Mouse (Mus musculus): ENCODE measurements at regions not wholly inside any gene's neighbourhood (a gene's known extent, or its start where the extent isn't known, plus 50 kb on each side); places are given as distances from the start of the nearest gene placed in this dataset.

GRCm38 (mm10) chr14:104002421-104002820, 158.2 kb upstream of the Ednrb start:
- Histone ChIP-seq H3K4me2 (ENCODE audit: low read depth, low read length) (no peak overlapping the region), H3K27ac (ENCODE audit: low read length) (no peak overlapping the region), H3K27me3 (ENCODE audit: control insufficient read depth, insufficient read depth, low read length) (no peaks in the 10 kb centered on the region), H3K4me1 (ENCODE audit: control insufficient read depth, insufficient read depth, low read length) (no peaks in the 10 kb centered on the region; the same call in 1 of the 2 replicates), H3K36me3 (ENCODE audit: control insufficient read depth, insufficient read depth) (no peaks in the 10 kb centered on the region), H3K9me3 (replicated peaks; ENCODE audit: control insufficient read depth, low read length) (no peaks in the 10 kb centered on the region), H3K4me3 (ENCODE audit: low read length) (no peak overlapping the region), H3K9ac (ENCODE audit: low read length) (no peak overlapping the region)
- WGBS = 51% methylated on average over 1 of the region's 1 CpGs
- ATAC-seq (replicated peaks; ENCODE audit: extremely low read depth, insufficient read depth, low FRiP score) = no peak

DNA sequence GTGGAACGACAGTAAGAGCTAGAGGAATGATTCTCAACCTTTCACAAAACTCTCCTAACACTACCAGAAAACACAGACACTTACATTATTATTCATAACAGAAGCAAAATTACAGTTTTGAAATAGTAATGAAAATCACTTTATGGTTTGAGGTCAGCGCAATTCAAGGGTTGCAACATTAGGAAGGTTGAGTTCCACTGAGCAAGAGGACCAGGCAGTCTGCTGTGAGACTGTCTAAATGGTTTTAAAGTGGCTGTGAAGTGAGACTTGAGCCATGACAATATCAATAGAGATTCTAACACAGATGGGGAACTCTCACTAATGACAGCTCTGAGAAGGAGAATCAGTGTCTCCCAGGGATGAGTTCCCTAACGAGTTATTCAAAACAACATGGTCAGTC, 146.2 kb upstream of the Ednrb start:
- ATAC-seq (replicated peaks; ENCODE audit: extremely low read depth, insufficient read depth, low FRiP score) = no peak
- 79% methylated on average over 3 of the region's 3 CpGs for WGBS
- Histone ChIP-seq H3K36me3 (ENCODE audit: control insufficient read depth, insufficient read depth) (no peaks in the 10 kb centered on the region), H3K4me2 (ENCODE audit: low read depth, low read length) (no peak overlapping the region), H3K9me3 (replicated peaks; ENCODE audit: control insufficient read depth, low read length) (no peaks in the 10 kb centered on the region), H3K9ac (ENCODE audit: low read length) (no peak overlapping the region), H3K27ac (ENCODE audit: low read length) (no peak overlapping the region), H3K27me3 (ENCODE audit: control insufficient read depth, insufficient read depth, low read length) (no peaks in the 10 kb centered on the region), H3K4me3 (ENCODE audit: low read length) (no peak overlapping the region), H3K4me1 (ENCODE audit: control insufficient read depth, insufficient read depth, low read length) (no peaks in the 10 kb centered on the region)

GRCm38 (mm10) chr14:103989949-103990348, 145.7 kb upstream of the Ednrb start:
- H3K4me1 ChIP-seq (ENCODE audit: control insufficient read depth, insufficient read depth, low read length) = no peaks in the 10 kb centered on the region
- H3K36me3 ChIP-seq (ENCODE audit: control insufficient read depth, insufficient read depth) = no peaks in the 10 kb centered on the region
- H3K4me3 ChIP-seq (ENCODE audit: low read length) = no peak overlapping the region
- no peak overlapping the region for H3K4me2 ChIP-seq (ENCODE audit: low read depth, low read length)
- H3K9ac ChIP-seq (ENCODE audit: low read length) = no peak overlapping the region
- WGBS = 90% methylated on average over 1 of the region's 1 CpGs
- no peaks in the 10 kb centered on the region for H3K27me3 ChIP-seq (ENCODE audit: control insufficient read depth, insufficient read depth, low read length)
- no peak for ATAC-seq (replicated peaks; ENCODE audit: extremely low read depth, insufficient read depth, low FRiP score)
- no peak overlapping the region for H3K27ac ChIP-seq (ENCODE audit: low read length)
- H3K9me3 ChIP-seq (replicated peaks; ENCODE audit: control insufficient read depth, low read length) = no peaks in the 10 kb centered on the region

- Histone ChIP-seq H3K27ac (ENCODE audit: low read length) (no peak overlapping the region), H3K4me3 (ENCODE audit: low read length) (no peak overlapping the region), H3K27me3 (ENCODE audit: control insufficient read depth, insufficient read depth, low read length) (no peaks in the 10 kb centered on the region), H3K36me3 (ENCODE audit: control insufficient read depth, insufficient read depth) (no peaks in the 10 kb centered on the region), H3K9me3 (replicated peaks; ENCODE audit: control insufficient read depth, low read length) (no peaks in the 10 kb centered on the region), H3K4me1 (ENCODE audit: control insufficient read depth, insufficient read depth, low read length) (no peaks in the 10 kb centered on the region), H3K4me2 (ENCODE audit: low read depth, low read length) (no peak overlapping the region), H3K9ac (ENCODE audit: low read length) (no peak overlapping the region)
- WGBS = 80% methylated on average over 3 of the region's 3 CpGs
- no peak for ATAC-seq (replicated peaks; ENCODE audit: extremely low read depth, insufficient read depth, low FRiP score)
These were observed 143.1 kb upstream of the Ednrb start for GRCm38 (mm10) chr14:103987266-103987665.

- Histone ChIP-seq H3K36me3 (ENCODE audit: control insufficient read depth, insufficient read depth) (no peaks in the 10 kb centered on the region), H3K4me2 (ENCODE audit: low read depth, low read length) (no peak overlapping the region), H3K4me3 (ENCODE audit: low read length) (no peak overlapping the region), H3K9me3 (replicated peaks; ENCODE audit: control insufficient read depth, low read length) (no peaks in the 10 kb centered on the region), H3K27me3 (ENCODE audit: control insufficient read depth, insufficient read depth, low read length) (no peaks in the 10 kb centered on the region), H3K9ac (ENCODE audit: low read length) (no peak overlapping the region), H3K4me1 (ENCODE audit: control insufficient read depth, insufficient read depth, low read length) (no peaks in the 10 kb centered on the region), H3K27ac (ENCODE audit: low read length) (no peak overlapping the region)
- no peak for ATAC-seq (replicated peaks; ENCODE audit: extremely low read depth, insufficient read depth, low FRiP score)
- 86% methylated on average over 5 of the region's 5 CpGs for WGBS
These were observed 140.1 kb upstream of the Ednrb start for GRCm38 (mm10) chr14:103984349-103984748.

DNA sequence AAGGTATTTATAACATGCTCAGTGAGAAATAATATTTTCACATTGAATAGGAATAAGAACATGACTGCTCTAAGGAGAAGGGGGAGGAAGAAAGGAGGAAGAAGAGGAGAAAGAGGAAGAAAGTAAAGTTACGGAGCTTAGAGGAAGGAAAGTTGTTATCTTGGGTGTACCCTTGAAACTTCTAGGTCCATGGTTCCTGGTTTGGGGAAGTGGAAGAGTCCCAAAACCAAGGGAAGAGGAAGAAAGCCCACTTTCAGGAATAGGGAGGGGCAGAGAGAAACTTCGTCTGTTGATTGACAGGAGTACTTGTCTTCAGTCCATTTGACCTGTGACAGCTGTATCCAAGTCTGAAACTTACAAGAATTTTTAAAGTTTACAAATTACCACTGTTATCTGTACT, 134.6 kb upstream of the Ednrb start:
- no peaks in the 10 kb centered on the region for H3K27me3 ChIP-seq (ENCODE audit: control insufficient read depth, insufficient read depth, low read length)
- no peak overlapping the region for H3K9ac ChIP-seq (ENCODE audit: low read length)
- no peaks in the 10 kb centered on the region for H3K36me3 ChIP-seq (ENCODE audit: control insufficient read depth, insufficient read depth)
- H3K4me3 ChIP-seq (ENCODE audit: low read length) = no peak overlapping the region
- H3K4me2 ChIP-seq (ENCODE audit: low read depth, low read length) = no peak overlapping the region
- WGBS = 68% methylated on average over 2 of the region's 2 CpGs
- H3K9me3 ChIP-seq (replicated peaks; ENCODE audit: control insufficient read depth, low read length) = no peaks in the 10 kb centered on the region
- H3K27ac ChIP-seq (ENCODE audit: low read length) = no peak overlapping the region
- ATAC-seq (replicated peaks; ENCODE audit: extremely low read depth, insufficient read depth, low FRiP score) = no peak
- H3K4me1 ChIP-seq (ENCODE audit: control insufficient read depth, insufficient read depth, low read length) = no peaks in the 10 kb centered on the region

DNA sequence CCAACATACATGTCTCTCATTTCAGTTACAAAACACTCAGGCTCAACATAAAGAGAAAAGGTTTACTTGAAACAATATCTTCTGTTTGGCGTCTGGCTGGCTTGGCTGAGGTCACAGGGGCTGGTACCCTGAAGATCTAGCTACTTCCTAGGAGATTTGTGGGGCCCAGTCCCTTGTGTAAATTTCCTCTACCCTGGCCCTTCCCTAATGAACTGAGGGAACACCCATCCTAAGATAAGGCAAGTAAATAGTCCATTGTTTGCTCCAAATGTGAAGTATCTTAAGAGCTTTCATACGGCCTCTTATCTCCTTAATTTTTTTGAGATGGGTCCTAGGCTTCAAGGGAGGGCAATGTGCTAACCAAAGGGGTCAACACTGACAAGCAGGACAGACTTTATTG, 133.6 kb upstream of the Ednrb start:
- no peaks in the 10 kb centered on the region for H3K36me3 ChIP-seq (ENCODE audit: control insufficient read depth, insufficient read depth)
- H3K9ac ChIP-seq (ENCODE audit: low read length) = no peak overlapping the region
- WGBS = 40% methylated on average over 2 of the region's 2 CpGs

GRCm38 (mm10) chr14:103973955-103974354, 129.8 kb upstream of the Ednrb start:
- no peaks in the 10 kb centered on the region for H3K36me3 ChIP-seq (ENCODE audit: control insufficient read depth, insufficient read depth)
- no peaks in the 10 kb centered on the region for H3K9me3 ChIP-seq (replicated peaks; ENCODE audit: control insufficient read depth, low read length)
- no peak overlapping the region for H3K4me3 ChIP-seq (ENCODE audit: low read length)
- H3K27me3 ChIP-seq (ENCODE audit: control insufficient read depth, insufficient read depth, low read length) = no peaks in the 10 kb centered on the region
- no peak for ATAC-seq (replicated peaks; ENCODE audit: extremely low read depth, insufficient read depth, low FRiP score)
- no peaks in the 10 kb centered on the region for H3K4me1 ChIP-seq (ENCODE audit: control insufficient read depth, insufficient read depth, low read length)
- H3K9ac ChIP-seq (ENCODE audit: low read length) = no peak overlapping the region
- 72% methylated on average over 4 of the region's 4 CpGs for WGBS
- no peak overlapping the region for H3K27ac ChIP-seq (ENCODE audit: low read length)
- no peak overlapping the region for H3K4me2 ChIP-seq (ENCODE audit: low read depth, low read length)

More for the DNA sequence above, 133.6 kb upstream of the Ednrb start:
- no peak overlapping the region for H3K4me2 ChIP-seq (ENCODE audit: low read depth, low read length)
- no peaks in the 10 kb centered on the region for H3K4me1 ChIP-seq (ENCODE audit: control insufficient read depth, insufficient read depth, low read length)
- no peak for ATAC-seq (replicated peaks; ENCODE audit: extremely low read depth, insufficient read depth, low FRiP score)
- no peaks in the 10 kb centered on the region for H3K9me3 ChIP-seq (replicated peaks; ENCODE audit: control insufficient read depth, low read length)
- no peaks in the 10 kb centered on the region for H3K27me3 ChIP-seq (ENCODE audit: control insufficient read depth, insufficient read depth, low read length)
- H3K4me3 ChIP-seq (ENCODE audit: low read length) = no peak overlapping the region
- H3K27ac ChIP-seq (ENCODE audit: low read length) = no peak overlapping the region

GRCm38 (mm10) chr14:103973111-103973510, 128.9 kb upstream of the Ednrb start:
- Histone ChIP-seq H3K27me3 (ENCODE audit: control insufficient read depth, insufficient read depth, low read length) (no peaks in the 10 kb centered on the region), H3K4me2 (ENCODE audit: low read depth, low read length) (no peak overlapping the region), H3K4me3 (ENCODE audit: low read length) (no peak overlapping the region), H3K9me3 (replicated peaks; ENCODE audit: control insufficient read depth, low read length) (no peaks in the 10 kb centered on the region), H3K9ac (ENCODE audit: low read length) (no peak overlapping the region), H3K27ac (ENCODE audit: low read length) (no peak overlapping the region), H3K4me1 (ENCODE audit: control insufficient read depth, insufficient read depth, low read length) (no peaks in the 10 kb centered on the region), H3K36me3 (ENCODE audit: control insufficient read depth, insufficient read depth) (no peaks in the 10 kb centered on the region)
- WGBS = 69% methylated on average over 7 of the region's 7 CpGs
- ATAC-seq (replicated peaks; ENCODE audit: extremely low read depth, insufficient read depth, low FRiP score) = no peak

DNA sequence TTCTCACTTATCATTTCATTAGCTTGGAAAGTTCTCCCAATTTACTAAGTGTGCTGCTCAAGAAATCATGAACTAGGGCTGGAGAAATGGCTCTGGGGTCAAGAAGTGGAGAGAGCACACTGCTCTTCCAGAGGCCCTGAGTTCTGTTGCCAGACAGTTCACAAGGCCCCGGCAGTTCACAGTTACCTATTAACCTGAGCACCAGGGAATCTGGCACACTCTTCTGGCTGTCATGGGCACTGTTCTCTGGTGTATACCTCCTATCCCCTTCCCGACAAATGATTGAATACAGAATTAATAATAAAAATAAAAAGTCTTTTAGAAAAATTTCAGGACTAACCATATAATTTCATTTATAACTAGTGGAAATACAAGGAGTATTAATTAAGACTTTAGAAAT, 125.1 kb upstream of the Ednrb start:
- WGBS = 74% methylated on average over 2 of the region's 2 CpGs
- H3K36me3 ChIP-seq (ENCODE audit: control insufficient read depth, insufficient read depth) = no peaks in the 10 kb centered on the region
- no peak overlapping the region for H3K27ac ChIP-seq (ENCODE audit: low read length)
- no peaks in the 10 kb centered on the region for H3K4me1 ChIP-seq (ENCODE audit: control insufficient read depth, insufficient read depth, low read length)
- H3K4me2 ChIP-seq (ENCODE audit: low read depth, low read length) = no peak overlapping the region
- no peak overlapping the region for H3K9ac ChIP-seq (ENCODE audit: low read length)
- H3K4me3 ChIP-seq (ENCODE audit: low read length) = no peak overlapping the region
- H3K27me3 ChIP-seq (ENCODE audit: control insufficient read depth, insufficient read depth, low read length) = no peaks in the 10 kb centered on the region
- H3K9me3 ChIP-seq (replicated peaks; ENCODE audit: control insufficient read depth, low read length) = no peaks in the 10 kb centered on the region
- no peak for ATAC-seq (replicated peaks; ENCODE audit: extremely low read depth, insufficient read depth, low FRiP score)

Data from heart, embryonic 16.5 days (tissue).